Mouse (Mus musculus): ENCODE measurements around the gene Slc27a5.

DNA sequence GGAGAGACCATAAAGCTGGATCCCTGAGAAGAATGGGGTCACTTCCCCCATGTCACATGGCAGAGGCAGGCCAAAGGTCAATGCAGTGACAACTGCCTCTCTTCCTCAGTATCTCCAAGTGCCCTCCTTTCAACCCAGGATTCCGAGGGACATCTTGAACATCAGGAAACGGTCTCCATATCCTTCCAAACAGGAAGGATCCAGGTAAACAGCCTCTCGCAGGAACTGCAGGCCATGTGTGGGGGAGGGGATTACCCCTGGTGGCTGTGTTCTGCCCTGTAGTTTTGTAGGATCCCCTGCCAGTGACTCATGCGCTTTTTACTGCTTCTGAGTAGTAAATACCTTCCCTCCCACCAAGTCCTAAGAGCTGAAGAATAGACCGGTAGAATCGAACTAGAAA lies 18.2 kb downstream of the Slc27a5 start:
- TF ChIP-seq POLR2A (IDR thresholded peaks at IDR 0.05; ENCODE audit: borderline replicate concordance, extremely low read depth, low read depth, low read length) = no peak
- no peak for TF ChIP-seq CTCF (IDR thresholded peaks at IDR 0.05; ENCODE audit: insufficient read depth, low read length)

All from lung, adult 2 months (tissue).